Mouse (Mus musculus) adrenal gland, postnatal 36 days (tissue): ENCODE results near the gene Trpm4. TPM values are rescaled to one million over a fixed set of nuclear protein-coding genes. Genes with fewer than 3 reads are reported as not detected.
A peak's percentile ranks its signal among the peaks of the same experiment; 100 is the strongest.

Experiments used
- DNase-seq, 2 experiments: peaks; one replicate each; pipeline ENCODE4 v3.0.0; 2021; ENCODE audit warnings: mixed read lengths in 1 of 2
- total RNA-seq, 2 experiments: library from RNA; stranded (reverse); gene quantifications; 2 replicates each; pipeline ENCODE4 v1.2.3; 2021

Trpm4 gene
- total RNA-seq, 2 experiments from 2014 or later = 5.7 to 8.5 TPM

GRCm38 (mm10) chr7:45312686-45313453 lies 20.7 kb downstream of the Trpm4 start:
- DNase-seq = no peak

- DNase-seq = peak; percentile 32 to 39
Measured at GRCm38 (mm10) chr7:45312023-45312422, 21.6 kb downstream of the Trpm4 start.

GRCm38 (mm10) chr7:45309455-45309854 lies 24.1 kb downstream of the Trpm4 start:
- DNase-seq = peak; percentile 63 to 66

GRCm38 (mm10) chr7:45308551-45309240 lies 24.9 kb downstream of the Trpm4 start:
- no peak for DNase-seq

GRCm38 (mm10) chr7:45305275-45305674 lies 28.3 kb downstream of the Trpm4 start:
- DNase-seq = peak; percentile 68 to 77

- no peak for DNase-seq
Measured at GRCm38 (mm10) chr7:45304869-45305268, 28.7 kb downstream of the Trpm4 start.

- DNase-seq = no peak
Measured at GRCm38 (mm10) chr7:45302626-45303025, 31.0 kb downstream of the Trpm4 start.

GRCm38 (mm10) chr7:45300270-45300669 lies 33.3 kb downstream of the Trpm4 start:
- DNase-seq = peak; percentile 71 to 80

- DNase-seq = peak in 1 of 2 experiments; percentile 55
Measured at GRCm38 (mm10) chr7:45299752-45300151, 33.8 kb downstream of the Trpm4 start.

- peak in 1 of 2 experiments; percentile 21 for DNase-seq
Measured at GRCm38 (mm10) chr7:45297563-45297962, 36.0 kb downstream of the Trpm4 start.

- no peak for DNase-seq
Measured at GRCm38 (mm10) chr7:45296626-45297025, 37.0 kb downstream of the Trpm4 start.

- no peak for DNase-seq
Measured at GRCm38 (mm10) chr7:45286486-45286885, 47.1 kb downstream of the Trpm4 start.

GRCm38 (mm10) chr7:45277136-45277760 lies 56.3 kb downstream of the Trpm4 start, which contains the start of gene Slc6a21:
TSS of gene Slc6a21 (plus strand) at chr7:45277513.
- peak; percentile 82 to 87 for DNase-seq

- DNase-seq = no peak
Measured at GRCm38 (mm10) chr7:45273672-45274071, 59.9 kb downstream of the Trpm4 start.

GRCm38 (mm10) chr7:45272786-45273412 lies 60.7 kb downstream of the Trpm4 start:
- DNase-seq = no peak

GRCm38 (mm10) chr7:45265518-45265917 lies 68.1 kb downstream of the Trpm4 start:
- DNase-seq = no peak

GRCm38 (mm10) chr7:45264348-45264747 lies 69.2 kb downstream of the Trpm4 start:
- no peak for DNase-seq

GRCm38 (mm10) chr7:45263006-45263607 lies 70.5 kb downstream of the Trpm4 start:
- no peak for DNase-seq

- DNase-seq = no peak
Measured at GRCm38 (mm10) chr7:45262266-45262665, 71.3 kb downstream of the Trpm4 start.

- DNase-seq = no peak
Measured at GRCm38 (mm10) chr7:45259281-45259680, 74.3 kb downstream of the Trpm4 start.

GRCm38 (mm10) chr7:45257063-45257840 lies 76.3 kb downstream of the Trpm4 start:
- DNase-seq = no peak
